Mouse (Mus musculus): ENCODE results near the gene Twistnb. TPM values are rescaled to one million over a fixed set of nuclear protein-coding genes. Genes with fewer than 3 reads are reported as not detected.

The Twistnb gene
- polyA plus RNA-seq, 2 experiments = 9.2 to 56.1 TPM

GRCm38 (mm10) chr12:33480975-33481374 lies 51.5 kb downstream of the Twistnb start:
- no peaks in the 10 kb centered on the region for H3K4me1 ChIP-seq (ENCODE audit: control insufficient read depth, insufficient read depth, low read length)
- no peak for TF ChIP-seq POLR2A (IDR thresholded peaks at IDR 0.05; ENCODE audit: borderline replicate concordance, extremely low read depth, insufficient read depth, insufficient read length)
- DNase-seq (ENCODE audit: low spot score) (peak; percentile 37), ATAC-seq (ENCODE audit: low FRiP score, low read depth) (no peak)
- no peaks in the 10 kb centered on the region for H3K9me3 ChIP-seq (ENCODE audit: control insufficient read depth, low read length)
- no peak overlapping the region for H3K4me2 ChIP-seq (replicated peaks; ENCODE audit: low read depth, low read length, severe bottlenecking)
- no peaks in the 10 kb centered on the region for H3K27me3 ChIP-seq (ENCODE audit: control insufficient read depth, insufficient read depth, low read length)
- no peak overlapping the region for H3K4me3 ChIP-seq (replicated peaks; ENCODE audit: low read length)
- no peaks in the 10 kb centered on the region for H3K36me3 ChIP-seq (ENCODE audit: control insufficient read depth, insufficient read depth, low read length)
- 17% methylated on average over 5 of the region's 5 CpGs for WGBS
- no peak overlapping the region for H3K27ac ChIP-seq (replicated peaks; ENCODE audit: low read depth, low read length)
- no peak overlapping the region for H3K9ac ChIP-seq (ENCODE audit: low read depth, low read length, severe bottlenecking)

- no peak overlapping the region for H3K27ac ChIP-seq (replicated peaks; ENCODE audit: low read depth, low read length)
- DNase-seq (ENCODE audit: low spot score) (no peak), ATAC-seq (ENCODE audit: low FRiP score, low read depth) (no peak)
- no peak for TF ChIP-seq POLR2A (IDR thresholded peaks at IDR 0.05; ENCODE audit: borderline replicate concordance, extremely low read depth, insufficient read depth, insufficient read length)
- H3K4me2 ChIP-seq (replicated peaks; ENCODE audit: low read depth, low read length, severe bottlenecking) = no peak overlapping the region
- no peak overlapping the region for H3K4me3 ChIP-seq (replicated peaks; ENCODE audit: low read length)
- H3K9me3 ChIP-seq (ENCODE audit: control insufficient read depth, low read length) = no peaks in the 10 kb centered on the region
- no peaks in the 10 kb centered on the region for H3K27me3 ChIP-seq (ENCODE audit: control insufficient read depth, insufficient read depth, low read length)
- no peaks in the 10 kb centered on the region for H3K4me1 ChIP-seq (ENCODE audit: control insufficient read depth, insufficient read depth, low read length)
- H3K36me3 ChIP-seq (ENCODE audit: control insufficient read depth, insufficient read depth, low read length) = no peaks in the 10 kb centered on the region
- H3K9ac ChIP-seq (ENCODE audit: low read depth, low read length, severe bottlenecking) = no peak overlapping the region
- WGBS = 84% methylated on average over 2 of the region's 2 CpGs
These were observed 53.5 kb downstream of the Twistnb start for GRCm38 (mm10) chr12:33482931-33483330.

Other genes starting within 250 kb of the Twistnb start
- 0.15 TPM in 1 of 2 replicates, not detected in the other for gene Efcab10, start 34.8 kb upstream of the Twistnb start, polyA plus RNA-seq (2012; rRNA removed)
- 0.32 TPM in 1 of 2 replicates, not detected in the other for gene Efcab10, start 34.8 kb upstream of the Twistnb start, polyA plus RNA-seq (2014; fragmentation: Nextera tagmentation; extraction: Ambion mirVana)

All from limb, embryonic 14.5 days (tissue).